Mouse (Mus musculus) intestine, embryonic 16.5 days (tissue): ENCODE measurements at regions not wholly inside any gene's neighbourhood (a gene's known extent, or its start where the extent isn't known, plus 50 kb on each side); places are given as distances from the start of the nearest gene placed in this dataset.

Experiments
- ATAC-seq: fragments of 200-750 bp; cut with Nextera tagmentation; 2 replicates; pipeline ENCODE4 v1.8.0; 2017; ENCODE audit warnings: moderate TSS enrichment, moderate library complexity
- H3K27ac ChIP-seq: fragments of 300-500 bp; sonication (generic); 2 replicates; pipeline ENCODE4 v1.5.1; 2014; ENCODE audit warnings: mild to moderate bottlenecking, low read length
- H3K27me3 ChIP-seq: fragments of 300-500 bp; sonication (generic); replicated peaks from 2 replicates; pipeline ENCODE4 v1.6.1; 2014; ENCODE audit warnings: low read length, control low read depth, mixed read lengths; ENCODE audit not compliant: control insufficient read depth, insufficient read depth
- H3K36me3 ChIP-seq: fragments of 300-500 bp; sonication (generic); 2 replicates; pipeline ENCODE4 v1.6.1; 2014; ENCODE audit warnings: low read length, control low read depth; ENCODE audit not compliant: control insufficient read depth, insufficient read depth
- H3K4me1 ChIP-seq: fragments of 300-500 bp; sonication (generic); 2 replicates; pipeline ENCODE4 v1.6.1; 2014; ENCODE audit warnings: low read length, control low read depth, mixed read lengths; ENCODE audit not compliant: control insufficient read depth, insufficient read depth
- H3K4me2 ChIP-seq: fragments of 300-500 bp; sonication (generic); 2 replicates; pipeline ENCODE4 v1.6.1; 2014; ENCODE audit warnings: low read depth, low read length, control low read depth
- H3K4me3 ChIP-seq: fragments of 300-500 bp; sonication (generic); 2 replicates; pipeline ENCODE4 v1.5.1; 2014; ENCODE audit warnings: mild to moderate bottlenecking, low read length
- H3K9ac ChIP-seq: fragments of 300-500 bp; sonication (generic); 2 replicates; pipeline ENCODE4 v1.6.1; 2014; ENCODE audit warnings: low read depth, low read length
- H3K9me3 ChIP-seq: fragments of 300-500 bp; sonication (generic); 2 replicates; pipeline ENCODE4 v1.6.1; 2016; ENCODE audit warnings: low read length, control low read depth; ENCODE audit not compliant: control insufficient read depth
- WGBS: fragments of 180-500 bp; shearing (Covaris S2); extraction: QIAGEN DNeasy Blood & Tissue Kit; methylation state at CpG from one replicate; pipeline ENCODE4 v1.1.7; 2014; 5-methylcytosine and 5-hydroxymethylcytosine counted together

GRCm38 (mm10) chr8:102845362-102845761, 59.9 kb upstream of the Cdh11 start:
- Histone ChIP-seq H3K36me3 (no peaks in the 10 kb centered on the region), H3K9ac (no peak overlapping the region), H3K27ac (no peak overlapping the region), H3K4me3 (no peak overlapping the region), H3K9me3 (no peaks in the 10 kb centered on the region), H3K4me2 (no peak overlapping the region), H3K4me1 (no peaks in the 10 kb centered on the region), H3K27me3 (no peaks in the 10 kb centered on the region)
- ATAC-seq, result peak; percentile 65

- ATAC-seq, result no peak
- no peak overlapping the region for H3K4me3 ChIP-seq
- no peak overlapping the region for H3K9ac ChIP-seq
- H3K4me1 ChIP-seq, result no peaks in the 10 kb centered on the region
- H3K27ac ChIP-seq, result no peak overlapping the region
- H3K27me3 ChIP-seq, result no peaks in the 10 kb centered on the region
- H3K9me3 ChIP-seq, result no peaks in the 10 kb centered on the region
- no peaks in the 10 kb centered on the region for H3K36me3 ChIP-seq
- WGBS, result 61% methylated on average over 1 of the region's 1 CpGs
- H3K4me2 ChIP-seq, result no peak overlapping the region
Measured at GRCm38 (mm10) chr8:102860021-102860420, 74.6 kb upstream of the Cdh11 start.

- Histone ChIP-seq H3K4me2 (no peak overlapping the region), H3K27ac (no peak overlapping the region), H3K4me3 (no peak overlapping the region), H3K4me1 (no peaks in the 10 kb centered on the region), H3K9ac (no peak overlapping the region), H3K9me3 (no peaks in the 10 kb centered on the region), H3K27me3 (no peaks in the 10 kb centered on the region), H3K36me3 (no peaks in the 10 kb centered on the region)
- ATAC-seq, result no peak
- WGBS, result 79% methylated on average over 2 of the region's 2 CpGs
Measured at GRCm38 (mm10) chr8:102899525-102899924, 114.1 kb upstream of the Cdh11 start.

GRCm38 (mm10) chr8:102900662-102901061, 115.2 kb upstream of the Cdh11 start:
- H3K9me3 ChIP-seq, result no peaks in the 10 kb centered on the region
- H3K4me1 ChIP-seq, result no peaks in the 10 kb centered on the region
- no peaks in the 10 kb centered on the region for H3K27me3 ChIP-seq
- H3K4me3 ChIP-seq, result no peak overlapping the region
- no peak for ATAC-seq
- H3K4me2 ChIP-seq, result no peak overlapping the region
- 36% methylated on average over 5 of the region's 5 CpGs for WGBS
- no peaks in the 10 kb centered on the region for H3K36me3 ChIP-seq
- H3K27ac ChIP-seq, result no peak overlapping the region
- no peak overlapping the region for H3K9ac ChIP-seq

- H3K27ac ChIP-seq, result no peak overlapping the region
- H3K36me3 ChIP-seq, result no peaks in the 10 kb centered on the region
- H3K9me3 ChIP-seq, result no peaks in the 10 kb centered on the region
- H3K27me3 ChIP-seq, result no peaks in the 10 kb centered on the region
- H3K9ac ChIP-seq, result no peak overlapping the region
- no peak for ATAC-seq
- H3K4me1 ChIP-seq, result no peaks in the 10 kb centered on the region
- WGBS, result 64% methylated on average over 2 of the region's 2 CpGs
- no peak overlapping the region for H3K4me2 ChIP-seq
- H3K4me3 ChIP-seq, result no peak overlapping the region
Measured at GRCm38 (mm10) chr8:102907444-102907843, 122.0 kb upstream of the Cdh11 start.

GRCm38 (mm10) chr8:102931342-102931835, 145.9 kb upstream of the Cdh11 start:
- no peaks in the 10 kb centered on the region for H3K36me3 ChIP-seq
- H3K27ac ChIP-seq, result no peak overlapping the region
- WGBS, result 39% methylated on average over 3 of the region's 3 CpGs
- no peak for ATAC-seq
- no peaks in the 10 kb centered on the region for H3K9me3 ChIP-seq
- no peak overlapping the region for H3K4me2 ChIP-seq
- no peaks in the 10 kb centered on the region for H3K4me1 ChIP-seq
- no peak overlapping the region for H3K4me3 ChIP-seq
- H3K9ac ChIP-seq, result no peak overlapping the region
- H3K27me3 ChIP-seq, result no peaks in the 10 kb centered on the region

GRCm38 (mm10) chr8:102938771-102939170, 153.3 kb upstream of the Cdh11 start:
- 89% methylated on average over 2 of the region's 2 CpGs for WGBS
- no peak for ATAC-seq
- no peaks in the 10 kb centered on the region for H3K9me3 ChIP-seq
- H3K4me1 ChIP-seq, result no peaks in the 10 kb centered on the region
- H3K4me3 ChIP-seq, result no peak overlapping the region
- no peak overlapping the region for H3K4me2 ChIP-seq
- no peaks in the 10 kb centered on the region for H3K27me3 ChIP-seq
- no peak overlapping the region for H3K9ac ChIP-seq
- no peaks in the 10 kb centered on the region for H3K36me3 ChIP-seq
- H3K27ac ChIP-seq, result no peak overlapping the region

- H3K27ac ChIP-seq, result no peak overlapping the region
- H3K9me3 ChIP-seq, result no peaks in the 10 kb centered on the region
- no peaks in the 10 kb centered on the region for H3K27me3 ChIP-seq
- ATAC-seq, result no peak
- H3K4me3 ChIP-seq, result no peak overlapping the region
- H3K9ac ChIP-seq, result no peak overlapping the region
- WGBS, result 83% methylated on average over 5 of the region's 5 CpGs
- H3K4me1 ChIP-seq, result no peaks in the 10 kb centered on the region
- H3K4me2 ChIP-seq, result no peak overlapping the region
- H3K36me3 ChIP-seq, result no peaks in the 10 kb centered on the region
Measured at GRCm38 (mm10) chr8:102945546-102945945, 160.1 kb upstream of the Cdh11 start.

- Histone ChIP-seq H3K4me2 (no peak overlapping the region), H3K27ac (no peak overlapping the region), H3K4me1 (no peaks in the 10 kb centered on the region), H3K9ac (no peak overlapping the region), H3K27me3 (no peaks in the 10 kb centered on the region), H3K4me3 (no peak overlapping the region), H3K36me3 (no peaks in the 10 kb centered on the region), H3K9me3 (no peaks in the 10 kb centered on the region)
- 68% methylated on average over 7 of the region's 7 CpGs for WGBS
- ATAC-seq, result peak; percentile 46; the same call in 1 of the 2 replicates
Measured at GRCm38 (mm10) chr8:102978161-102978581, 192.7 kb upstream of the Cdh11 start.

GRCm38 (mm10) chr8:102983220-102983909, 197.9 kb upstream of the Cdh11 start:
- WGBS, result 56% methylated on average over 3 of the region's 3 CpGs
- no peaks in the 10 kb centered on the region for H3K36me3 ChIP-seq
- H3K27me3 ChIP-seq, result no peaks in the 10 kb centered on the region
- no peaks in the 10 kb centered on the region; the same call in 1 of the 2 replicates for H3K4me1 ChIP-seq
- no peak overlapping the region for H3K4me2 ChIP-seq
- no peak overlapping the region for H3K4me3 ChIP-seq
- ATAC-seq, result no peak
- H3K9ac ChIP-seq, result no peak overlapping the region
- no peaks in the 10 kb centered on the region for H3K9me3 ChIP-seq
- no peak overlapping the region for H3K27ac ChIP-seq
